Mouse (Mus musculus) T-helper 17 cell (primary cell): ENCODE data around the gene Olfr1251.
"Not testable (repeated sequence)": the region's sequence is repeated elsewhere in the genome, so short reads cannot be mapped to it uniquely, and the experiment has no call there.

ENCODE experiments used
- in situ Hi-C, 2 experiments: fragments of 300-600 bp; cut with MboI, MseI; formaldehyde crosslinking; loops; 1 replicate in 1 of 2; 2 replicates in 1 of 2; pipeline ENCODE4 v1.15.1; 2025; ENCODE audit warnings: high pct_unique_total_duplicates in 2 of 2

The Olfr1251 gene

DNA sequence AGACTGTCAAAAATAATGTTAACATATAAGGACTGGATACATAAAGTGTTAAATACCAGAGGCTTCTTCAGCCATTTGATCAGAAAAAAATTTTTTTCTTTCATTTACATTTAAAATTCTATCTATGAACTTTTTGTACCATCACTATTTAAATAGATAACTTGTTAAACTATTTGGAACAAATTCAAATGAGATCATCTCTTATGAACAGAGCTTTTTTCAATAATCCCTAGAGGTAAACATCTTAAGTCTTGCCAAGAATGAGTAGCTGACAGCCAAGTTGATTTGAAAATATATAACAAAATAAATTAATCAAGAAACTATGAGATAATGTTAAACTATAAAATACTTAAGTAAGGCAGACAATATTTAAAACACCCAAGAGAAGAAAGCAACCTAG lies at the start of gene Olfr1251:
Olfr1251 (minus strand) TSS at position 101 of the 400 bp plus-strand sequence.
- in situ Hi-C loops: no loop called here

DNA sequence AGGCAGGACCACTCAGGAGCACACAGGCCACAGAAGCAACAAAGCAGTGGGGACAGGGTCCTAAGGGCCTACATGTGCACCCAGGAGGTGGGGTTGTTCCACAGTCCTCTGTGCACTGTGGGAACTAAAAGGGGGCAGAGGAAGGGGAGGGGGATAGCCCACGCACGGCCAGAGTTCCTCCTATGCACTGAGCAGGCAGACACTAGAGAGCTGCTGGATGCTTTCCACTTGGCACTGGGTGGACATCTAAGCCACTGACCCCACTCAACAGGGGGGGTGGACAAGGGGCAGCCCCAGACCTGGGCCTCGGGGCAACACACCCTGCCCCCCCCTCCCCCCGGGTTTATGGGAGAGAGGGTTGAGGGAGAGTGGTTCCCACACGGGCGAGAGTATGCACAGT lies 20.2 kb upstream of the Olfr1251 start:
- in situ Hi-C loops: no loop called here

DNA sequence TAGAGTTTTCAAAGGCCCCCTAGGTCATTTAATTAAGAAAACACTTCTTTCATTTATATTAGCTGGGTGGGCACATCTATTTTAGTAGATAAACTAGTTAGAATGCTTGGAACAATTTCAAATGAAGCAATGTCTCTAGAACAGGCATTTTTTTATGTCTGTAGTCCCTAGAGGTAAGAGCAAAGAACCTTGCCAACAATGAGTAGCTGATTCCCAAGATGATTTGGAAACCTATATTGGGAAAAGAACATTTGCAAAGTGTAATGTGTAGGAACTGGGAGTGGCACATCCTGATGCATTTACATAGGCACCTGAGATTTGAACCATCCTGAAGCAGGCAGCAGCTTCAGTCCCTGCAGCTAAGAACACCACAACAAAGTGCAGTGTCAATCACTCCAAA lies 10.4 kb downstream of the Olfr1251 start, which contains the start of gene Olfr1250:
Olfr1250 (minus strand) TSS at position 101 of the 400 bp plus-strand sequence.
- in situ Hi-C loops: no loop called here

DNA sequence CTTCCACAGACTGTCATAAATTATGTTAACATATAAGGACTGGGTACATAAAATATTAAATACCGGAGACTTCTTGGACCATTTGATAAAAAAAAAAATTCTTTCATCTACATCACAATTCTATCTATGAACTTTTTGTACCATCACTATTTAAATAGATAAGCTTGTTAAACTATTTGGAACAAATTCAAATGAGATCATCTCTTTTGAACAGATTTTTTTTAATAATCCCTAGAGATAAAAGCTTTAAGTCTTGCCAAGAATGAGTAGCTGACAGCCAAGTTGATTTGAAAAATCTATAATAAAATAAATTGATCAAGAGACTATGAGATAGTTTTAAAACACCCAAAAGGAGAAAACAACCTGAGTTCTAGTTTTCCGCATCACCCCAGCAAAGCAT lies 36.9 kb downstream of the Olfr1251 start, which contains the start of gene Olfr1249:
Olfr1249 (minus strand) TSS at position 101 of the 400 bp plus-strand sequence.
- in situ Hi-C loops: no loop called here

DNA sequence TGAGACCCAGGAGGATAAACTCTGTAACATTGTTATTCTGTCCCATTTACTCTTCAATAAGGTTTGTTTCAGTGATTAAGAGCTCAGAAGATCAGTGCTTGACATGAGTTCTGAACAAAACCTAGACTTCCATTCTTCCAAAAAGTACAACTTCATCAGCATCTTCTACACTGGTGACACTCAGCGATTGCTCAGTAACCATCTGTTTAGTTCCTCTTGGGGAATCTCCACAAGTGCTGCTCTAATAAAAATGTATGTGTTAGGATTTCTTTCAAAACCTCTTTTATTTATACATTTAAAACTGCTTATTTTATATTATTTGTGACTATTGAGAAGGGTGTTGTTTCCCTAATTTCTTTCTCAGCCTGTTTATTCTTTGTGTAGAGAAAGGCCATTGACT lies 53.6 kb downstream of the Olfr1251 start, which contains the start of gene Olfr1248:
Olfr1248 (minus strand) TSS at position 101 of the 400 bp plus-strand sequence.
- in situ Hi-C loops: not testable (repeated sequence)
